Mouse (Mus musculus) brain, embryonic 14.5 days (tissue): Measurements from ENCODE around the gene Cryba4.
A peak's percentile ranks its signal among the peaks of the same experiment; 100 is the strongest.

Experiments
- CTCF ChIP-seq: fragments of 200-500 bp; IDR thresholded peaks from 2 replicates; pipeline ENCODE4 v1.5.1; 2012; ENCODE audit warnings: inconsistent platforms, mild to moderate bottlenecking, moderate library complexity, borderline replicate concordance; ENCODE audit not compliant: insufficient read depth, insufficient read length; ENCODE audit errors: extremely low read depth
- POLR2A ChIP-seq: fragments of 200-500 bp; IDR thresholded peaks from 2 replicates; pipeline ENCODE4 v1.6.1; 2012; ENCODE audit warnings: mild to moderate bottlenecking, inconsistent platforms, borderline replicate concordance; ENCODE audit not compliant: poor library complexity, insufficient read depth, insufficient read length, severe bottlenecking; ENCODE audit errors: extremely low read depth

DNA sequence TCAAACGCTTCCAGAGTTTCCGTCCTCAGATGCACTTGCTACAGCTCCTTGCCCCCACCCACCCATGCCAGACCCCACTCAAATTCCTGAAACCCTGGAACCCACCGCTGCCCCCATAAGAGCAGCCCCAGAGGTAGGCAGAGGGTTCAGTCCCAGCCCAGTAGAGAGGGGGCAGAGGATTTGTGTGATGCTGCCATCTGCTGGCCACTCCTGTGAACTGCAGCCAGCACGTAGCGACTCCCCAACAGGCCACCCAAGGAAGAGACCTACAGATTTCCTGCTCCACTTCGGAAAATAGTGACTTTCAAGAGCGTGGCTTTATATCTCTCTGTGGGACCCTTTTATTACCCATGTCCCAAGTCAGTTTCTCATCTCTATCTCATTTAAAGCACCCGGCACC is 42.2 kb downstream of the Cryba4 start:
- TF ChIP-seq CTCF: peak; percentile 100
- no peak for TF ChIP-seq POLR2A
